Mouse (Mus musculus) hindbrain, embryonic 15.5 days (tissue): ENCODE data around the gene Pde4d. TPM values are rescaled to one million over a fixed set of nuclear protein-coding genes. Genes with fewer than 3 reads are reported as not detected.

Experiments
- ATAC-seq: fragments of 200-750 bp; cut with Nextera tagmentation; 2 replicates; pipeline ENCODE4 v1.8.0; 2017; ENCODE audit warnings: low read depth, moderate number of reproducible peaks, moderate TSS enrichment; ENCODE audit not compliant: low FRiP score
- H3K27ac ChIP-seq: fragments of 300-500 bp; sonication (generic); replicated peaks from 2 replicates; pipeline ENCODE4 v1.5.1; 2015; ENCODE audit warnings: mild to moderate bottlenecking, inconsistent platforms
- H3K27me3 ChIP-seq: fragments of 300-500 bp; sonication (generic); 2 replicates; pipeline ENCODE4 v1.6.1; 2015; ENCODE audit warnings: control low read depth, inconsistent platforms
- H3K36me3 ChIP-seq: fragments of 300-500 bp; sonication (generic); 2 replicates; pipeline ENCODE4 v1.6.1; 2015; ENCODE audit warnings: control low read depth, inconsistent platforms
- H3K4me1 ChIP-seq: fragments of 300-500 bp; sonication (generic); replicated peaks from 2 replicates; pipeline ENCODE4 v1.6.1; 2015; ENCODE audit warnings: control low read depth, inconsistent platforms
- H3K4me2 ChIP-seq: fragments of 300-500 bp; sonication (generic); 2 replicates; pipeline ENCODE4 v1.6.1; 2015; ENCODE audit warnings: moderate library complexity, mild to moderate bottlenecking, inconsistent platforms
- H3K4me3 ChIP-seq: fragments of 300-500 bp; sonication (generic); 2 replicates; pipeline ENCODE4 v1.5.1; 2015; ENCODE audit warnings: mild to moderate bottlenecking, inconsistent platforms
- H3K9ac ChIP-seq: fragments of 300-500 bp; sonication (generic); 2 replicates; pipeline ENCODE4 v1.6.1; 2015; ENCODE audit warnings: inconsistent platforms
- H3K9me3 ChIP-seq: fragments of 300-500 bp; sonication (generic); 2 replicates; pipeline ENCODE4 v1.6.1; 2016; ENCODE audit warnings: control low read depth, inconsistent platforms
- WGBS: fragments of 180-500 bp; shearing (Covaris S2); methylation state at CpG from one replicate; pipeline ENCODE4 v1.1.7; 2015; 5-methylcytosine and 5-hydroxymethylcytosine counted together
- polyA plus RNA-seq: library from polyadenylated mRNA; unstranded; fragments of >200 nt; fragmentation: Nextera tagmentation; extraction: Ambion mirVana; gene quantifications from 2 replicates; pipeline ENCODE4 v1.2.1, GENCODE M21; 2015

Gene Pde4d
- polyA plus RNA-seq, 1 experiment from 2014 or later, result 19.4 TPM

- WGBS, result 82% methylated on average over 11 of the region's 11 CpGs
- no peak for ATAC-seq
- Histone ChIP-seq H3K4me1 (no peaks in the 10 kb centered on the region), H3K36me3 (no peaks in the 10 kb centered on the region), H3K9ac (no peak overlapping the region), H3K27me3 (no peaks in the 10 kb centered on the region), H3K4me2 (no peak overlapping the region), H3K4me3 (no peak overlapping the region), H3K27ac (no peak overlapping the region), H3K9me3 (no peaks in the 10 kb centered on the region)
Measured at GRCm38 (mm10) chr13:108448348-108448931, 1.3 kb upstream of the Pde4d start.

- no peaks in the 10 kb centered on the region for H3K4me1 ChIP-seq
- no peak for ATAC-seq
- no peaks in the 10 kb centered on the region for H3K9me3 ChIP-seq
- no peak overlapping the region for H3K27ac ChIP-seq
- H3K9ac ChIP-seq, result no peak overlapping the region
- H3K27me3 ChIP-seq, result no peaks in the 10 kb centered on the region
- H3K4me3 ChIP-seq, result no peak overlapping the region
- WGBS, result 91% methylated on average over 2 of the region's 2 CpGs
- no peaks in the 10 kb centered on the region for H3K36me3 ChIP-seq
- no peak overlapping the region for H3K4me2 ChIP-seq
Measured at GRCm38 (mm10) chr13:108451122-108451521, 1.4 kb downstream of the Pde4d start.

DNA sequence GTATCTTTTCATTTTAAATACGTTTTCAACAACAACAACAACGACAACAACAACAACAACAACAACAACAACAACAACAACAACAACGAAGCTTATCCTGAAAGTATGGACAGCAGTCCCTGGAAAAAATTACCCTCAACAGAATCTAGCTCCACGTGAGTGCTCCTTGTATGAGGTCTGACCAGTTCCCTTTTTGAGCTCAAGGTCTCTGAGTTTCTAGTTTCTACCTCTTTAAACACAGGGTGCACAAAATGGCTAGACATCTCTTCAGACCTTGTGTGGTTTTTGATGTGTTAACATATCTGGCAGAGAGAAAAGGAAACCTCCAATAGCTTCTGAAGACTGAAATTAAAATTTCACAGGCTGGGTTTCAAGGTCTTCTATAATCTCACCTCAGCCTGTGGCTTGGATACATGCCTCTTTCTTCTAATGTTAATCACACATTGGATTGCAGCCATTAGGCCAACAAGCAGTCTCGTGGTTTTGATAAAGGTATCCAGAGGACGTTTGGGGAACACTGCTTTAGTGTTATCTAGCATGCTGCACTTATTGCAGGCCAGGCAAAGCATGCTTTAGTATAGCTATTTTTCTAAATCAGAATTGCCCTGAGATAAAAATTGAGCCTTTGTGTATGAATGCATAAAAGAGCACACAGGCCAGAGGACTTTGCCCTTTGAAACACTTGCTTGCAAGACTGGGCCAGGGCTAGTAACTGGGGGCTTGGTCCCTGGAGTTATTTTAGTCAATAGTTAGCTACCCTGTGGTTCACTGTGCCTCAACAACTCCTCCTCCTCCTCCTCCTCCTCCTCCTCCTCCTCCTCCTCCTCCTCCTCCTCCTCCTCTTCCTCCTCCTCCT is 3.5 kb downstream of the Pde4d start:
- no peaks in the 10 kb centered on the region for H3K36me3 ChIP-seq
- no peak overlapping the region for H3K4me2 ChIP-seq
- no peak overlapping the region for H3K27ac ChIP-seq
- no peaks in the 10 kb centered on the region for H3K4me1 ChIP-seq
- H3K9ac ChIP-seq, result no peak overlapping the region
- H3K9me3 ChIP-seq, result no peaks in the 10 kb centered on the region
- no peak overlapping the region for H3K4me3 ChIP-seq
- no peak for ATAC-seq
- 81% methylated on average over 6 of the region's 6 CpGs for WGBS
- H3K27me3 ChIP-seq, result no peaks in the 10 kb centered on the region

- H3K4me3 ChIP-seq, result no peak overlapping the region
- no peaks in the 10 kb centered on the region for H3K9me3 ChIP-seq
- H3K9ac ChIP-seq, result no peak overlapping the region
- H3K36me3 ChIP-seq, result no peaks in the 10 kb centered on the region
- no peak overlapping the region for H3K27ac ChIP-seq
- no peaks in the 10 kb centered on the region for H3K27me3 ChIP-seq
- 91% methylated on average over 5 of the region's 5 CpGs for WGBS
- H3K4me1 ChIP-seq, result no peaks in the 10 kb centered on the region
- H3K4me2 ChIP-seq, result no peak overlapping the region
- no peak for ATAC-seq
Measured at GRCm38 (mm10) chr13:108462518-108462917, 12.8 kb downstream of the Pde4d start.

DNA sequence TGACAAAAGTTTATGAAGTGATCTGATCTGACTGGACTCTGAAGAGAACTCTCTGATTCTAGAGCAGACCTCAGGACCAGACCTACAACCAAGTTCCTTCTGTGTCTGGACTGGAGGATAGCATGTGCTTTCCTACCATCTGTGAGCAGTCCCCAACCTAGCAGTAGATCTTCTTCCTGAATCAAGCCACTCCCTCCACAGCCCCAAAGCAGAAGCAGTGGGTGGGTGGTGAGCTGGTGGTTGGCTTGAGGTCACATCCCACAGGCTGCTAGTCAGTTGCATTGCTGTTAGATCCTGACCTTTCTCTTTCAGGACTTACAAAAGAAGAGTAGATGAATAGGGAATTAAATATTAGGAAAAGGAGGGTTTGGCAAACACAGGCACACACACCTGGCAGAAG is 16.0 kb downstream of the Pde4d start:
- Histone ChIP-seq H3K9ac (no peak overlapping the region), H3K4me2 (no peak overlapping the region), H3K4me1 (no peaks in the 10 kb centered on the region), H3K36me3 (no peaks in the 10 kb centered on the region), H3K4me3 (no peak overlapping the region), H3K27ac (no peak overlapping the region), H3K9me3 (no peaks in the 10 kb centered on the region), H3K27me3 (no peaks in the 10 kb centered on the region)
- ATAC-seq, result no peak

GRCm38 (mm10) chr13:108467046-108467445 is 17.3 kb downstream of the Pde4d start:
- H3K36me3 ChIP-seq, result no peaks in the 10 kb centered on the region
- no peaks in the 10 kb centered on the region for H3K4me1 ChIP-seq
- H3K9me3 ChIP-seq, result no peaks in the 10 kb centered on the region
- no peak overlapping the region for H3K9ac ChIP-seq
- no peak overlapping the region for H3K27ac ChIP-seq
- H3K27me3 ChIP-seq, result no peaks in the 10 kb centered on the region
- WGBS, result 76% methylated on average over 1 of the region's 1 CpGs
- no peak for ATAC-seq
- no peak overlapping the region for H3K4me2 ChIP-seq
- no peak overlapping the region for H3K4me3 ChIP-seq

DNA sequence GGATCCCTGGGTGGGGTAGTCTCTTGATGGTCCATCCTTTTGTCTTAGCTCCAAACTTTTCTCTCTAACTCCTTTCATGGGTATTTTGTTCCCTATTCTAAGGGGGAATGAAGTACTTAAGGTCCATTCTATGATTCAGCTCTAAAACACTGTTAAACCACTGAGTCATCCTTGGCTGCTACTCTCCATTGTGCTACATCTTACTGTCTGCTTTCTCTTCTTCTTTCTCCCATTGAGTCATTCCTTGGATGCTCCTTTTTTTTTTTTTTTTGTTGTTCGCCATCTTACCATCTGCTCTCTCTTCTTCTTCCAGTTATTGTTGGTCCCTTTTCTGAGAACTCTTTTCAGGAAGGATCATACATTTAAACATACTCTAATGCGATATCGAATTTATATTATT is 30.7 kb downstream of the Pde4d start:
- Histone ChIP-seq H3K4me2 (no peak overlapping the region), H3K9me3 (no peaks in the 10 kb centered on the region), H3K27ac (no peak overlapping the region), H3K4me1 (no peaks in the 10 kb centered on the region), H3K9ac (no peak overlapping the region), H3K36me3 (no peaks in the 10 kb centered on the region), H3K27me3 (no peaks in the 10 kb centered on the region), H3K4me3 (no peak overlapping the region)
- no peak for ATAC-seq
- 98% methylated on average over 3 of the region's 3 CpGs for WGBS

- no peak for ATAC-seq
- 94% methylated on average over 6 of the region's 6 CpGs for WGBS
- Histone ChIP-seq H3K36me3 (no peaks in the 10 kb centered on the region), H3K4me1 (no peaks in the 10 kb centered on the region), H3K27me3 (no peaks in the 10 kb centered on the region), H3K4me3 (no peak overlapping the region), H3K9ac (no peak overlapping the region), H3K4me2 (no peak overlapping the region), H3K9me3 (no peaks in the 10 kb centered on the region), H3K27ac (no peak overlapping the region)
Measured at GRCm38 (mm10) chr13:108485036-108485435, 35.3 kb downstream of the Pde4d start.

- H3K27ac ChIP-seq, result no peak overlapping the region
- no peaks in the 10 kb centered on the region for H3K9me3 ChIP-seq
- no peak overlapping the region for H3K9ac ChIP-seq
- H3K4me3 ChIP-seq, result no peak overlapping the region
- ATAC-seq, result no peak
- no peaks in the 10 kb centered on the region for H3K4me1 ChIP-seq
- H3K27me3 ChIP-seq, result no peaks in the 10 kb centered on the region
- H3K36me3 ChIP-seq, result no peaks in the 10 kb centered on the region
- H3K4me2 ChIP-seq, result no peak overlapping the region
- WGBS, result 90% methylated on average over 3 of the region's 3 CpGs
Measured at GRCm38 (mm10) chr13:108487066-108487465, 37.3 kb downstream of the Pde4d start.

DNA sequence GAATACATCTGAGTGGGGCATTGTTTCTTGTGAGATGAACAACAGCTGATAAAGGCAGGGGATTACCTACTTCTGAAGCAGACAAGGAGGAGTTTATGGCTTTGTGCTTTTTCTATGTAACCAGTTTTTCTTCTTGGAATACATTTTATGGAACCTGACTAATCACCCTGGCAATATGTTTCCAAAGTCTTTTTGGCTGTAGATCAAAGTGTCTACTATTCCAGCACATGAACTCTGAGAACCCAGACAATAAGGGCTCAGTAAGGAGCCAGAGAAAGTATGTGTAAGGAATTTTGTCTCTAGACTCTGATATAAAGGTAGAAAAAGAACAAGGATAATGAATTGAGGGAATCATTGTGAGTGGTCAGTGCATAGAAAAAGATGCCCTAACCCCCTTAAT is 40.1 kb downstream of the Pde4d start:
- Histone ChIP-seq H3K27ac (no peak overlapping the region), H3K4me2 (no peak overlapping the region), H3K36me3 (no peaks in the 10 kb centered on the region), H3K27me3 (no peaks in the 10 kb centered on the region), H3K4me3 (no peak overlapping the region), H3K9me3 (no peaks in the 10 kb centered on the region), H3K9ac (no peak overlapping the region), H3K4me1 (no peaks in the 10 kb centered on the region)
- ATAC-seq, result no peak

- Histone ChIP-seq H3K27me3 (no peaks in the 10 kb centered on the region), H3K9me3 (no peaks in the 10 kb centered on the region), H3K27ac (no peak overlapping the region), H3K4me1 (no peaks in the 10 kb centered on the region), H3K4me2 (no peak overlapping the region), H3K4me3 (no peak overlapping the region), H3K36me3 (no peaks in the 10 kb centered on the region), H3K9ac (no peak overlapping the region)
- whole genome bisulfite sequencing, result 81% methylated on average over 2 of the region's 2 CpGs
- ATAC-seq, result no peak
Measured at GRCm38 (mm10) chr13:108490872-108491271, 41.1 kb downstream of the Pde4d start.

DNA sequence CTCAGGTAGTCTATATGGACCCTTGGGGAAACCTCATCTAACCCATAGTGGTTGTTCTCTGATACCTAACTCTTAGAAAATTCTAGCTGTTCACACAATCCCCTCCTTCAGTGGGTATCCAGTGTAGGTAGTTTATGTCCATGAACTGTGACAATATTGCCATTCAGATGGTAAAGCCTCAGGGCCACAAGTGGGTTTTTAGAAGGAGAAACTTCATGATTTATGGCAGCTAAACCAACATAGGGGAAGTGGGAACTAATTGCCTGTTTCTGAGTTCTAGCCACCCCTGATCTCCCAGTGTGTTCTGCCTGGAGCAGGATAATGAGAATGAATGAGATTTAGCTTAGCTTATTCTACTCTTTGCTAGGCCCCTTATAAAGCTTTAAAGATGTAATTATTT is 43.1 kb downstream of the Pde4d start:
- H3K9me3 ChIP-seq, result no peaks in the 10 kb centered on the region
- H3K9ac ChIP-seq, result no peak overlapping the region
- H3K27ac ChIP-seq, result no peak overlapping the region
- H3K27me3 ChIP-seq, result no peaks in the 10 kb centered on the region
- H3K4me2 ChIP-seq, result no peak overlapping the region
- H3K36me3 ChIP-seq, result no peaks in the 10 kb centered on the region
- no peaks in the 10 kb centered on the region for H3K4me1 ChIP-seq
- ATAC-seq, result no peak
- H3K4me3 ChIP-seq, result no peak overlapping the region

- Histone ChIP-seq H3K4me1 (0 out of 2 replicates have a peak, but pooled peaks cover 3% of the 10 kb centered on the region), H3K27me3 (no peaks in the 10 kb centered on the region), H3K36me3 (no peaks in the 10 kb centered on the region), H3K4me3 (no peak overlapping the region), H3K9ac (no peak overlapping the region), H3K9me3 (no peaks in the 10 kb centered on the region), H3K4me2 (no peak overlapping the region), H3K27ac (no peak overlapping the region)
- 78% methylated on average over 2 of the region's 2 CpGs for WGBS
- no peak for ATAC-seq
Measured at GRCm38 (mm10) chr13:108494365-108494764, 44.6 kb downstream of the Pde4d start.
